Mouse (Mus musculus) liver, postnatal 0 days (tissue): Measurements from ENCODE around the gene Gucy2d. TPM values are rescaled to one million over a fixed set of nuclear protein-coding genes. Genes with fewer than 3 reads are reported as not detected.
A peak's percentile ranks its signal among the peaks of the same experiment; 100 is the strongest.

ENCODE experiments used
- ATAC-seq: fragments of 200-750 bp; cut with Nextera tagmentation; 2 replicates; pipeline ENCODE4 v1.8.0; 2017; ENCODE audit warnings: mild to moderate bottlenecking, moderate library complexity
- DNase-seq: peaks from one replicate; pipeline ENCODE4 v3.0.0-alpha.2; 2016
- H3K27ac ChIP-seq: fragments of 300-500 bp; sonication (generic); 2 replicates; pipeline ENCODE4 v1.5.1; 2014; ENCODE audit warnings: antibody characterized with exemption, moderate library complexity, mild to moderate bottlenecking, low read depth
- H3K27me3 ChIP-seq: fragments of 300-500 bp; sonication (generic); 2 replicates; pipeline ENCODE4 v1.6.1; 2014; ENCODE audit warnings: low read length, control low read depth, mixed read lengths; ENCODE audit not compliant: insufficient read depth
- H3K36me3 ChIP-seq: fragments of 300-500 bp; sonication (generic); replicated peaks from 2 replicates; pipeline ENCODE4 v1.6.1; 2014; ENCODE audit warnings: mild to moderate bottlenecking, control low read depth, low read length, moderate library complexity, mixed read lengths; ENCODE audit not compliant: insufficient read depth
- H3K4me1 ChIP-seq: fragments of 300-500 bp; sonication (generic); 2 replicates; pipeline ENCODE4 v1.6.1; 2014; ENCODE audit warnings: antibody characterized with exemption, mild to moderate bottlenecking, control low read depth; ENCODE audit not compliant: insufficient read depth
- H3K4me2 ChIP-seq: fragments of 300-500 bp; sonication (generic); 2 replicates; pipeline ENCODE4 v1.6.1; 2014; ENCODE audit warnings: low read depth, mild to moderate bottlenecking, low read length, moderate library complexity, mixed read lengths
- H3K4me3 ChIP-seq: fragments of 300-500 bp; sonication (generic); 2 replicates; pipeline ENCODE4 v1.5.1; 2014; ENCODE audit warnings: low read depth, low read length
- H3K9ac ChIP-seq: fragments of 300-500 bp; sonication (generic); replicated peaks from 2 replicates; pipeline ENCODE4 v1.6.1; 2014; ENCODE audit warnings: mild to moderate bottlenecking, moderate library complexity
- H3K9me3 ChIP-seq: fragments of 300-500 bp; sonication (generic); 2 replicates; pipeline ENCODE4 v1.6.1; 2016; ENCODE audit warnings: mild to moderate bottlenecking, control low read depth, low read length, mixed read lengths
- CTCF ChIP-seq: sonication (generic); IDR thresholded peaks from 2 replicates; pipeline ENCODE4 v1.5.1; 2016; ENCODE audit warnings: antibody characterized with exemption, low read depth
- EP300 ChIP-seq: IDR thresholded peaks from 2 replicates; pipeline ENCODE4 v1.6.1; 2016; ENCODE audit warnings: antibody characterized with exemption, low read depth, mild to moderate bottlenecking
- WGBS: fragments of 180-500 bp; shearing (Covaris S2); extraction: QIAGEN DNeasy Blood & Tissue Kit; methylation state at CpG from one replicate; pipeline ENCODE4 v1.1.7; 2014; ENCODE audit not compliant: insufficient replicate concordance; 5-methylcytosine and 5-hydroxymethylcytosine counted together
- polyA plus RNA-seq: library from polyadenylated mRNA; unstranded; fragments of >200 nt; fragmentation: Nextera tagmentation; extraction: Ambion mirVana; gene quantifications from 2 replicates; pipeline ENCODE4 v1.2.1, GENCODE M21; 2015

The Gucy2d gene
- polyA plus RNA-seq, 1 experiment from 2014 or later, result not detected

- H3K4me2 ChIP-seq, result no peak overlapping the region
- ATAC-seq (peak; percentile 75), DNase-seq (peak; percentile 82)
- H3K27me3 ChIP-seq, result 0 out of 2 replicates have a peak, but pooled peaks cover 4% of the 10 kb centered on the region
- 21% methylated on average over 9 of the region's 9 CpGs for WGBS
- no peaks in the 10 kb centered on the region for H3K9me3 ChIP-seq
- no peaks in the 10 kb centered on the region; the same call in 1 of the 2 replicates for H3K4me1 ChIP-seq
- no peak overlapping the region for H3K4me3 ChIP-seq
- peak; percentile 97 for TF ChIP-seq CTCF
- TF ChIP-seq EP300, result no peak
- H3K36me3 ChIP-seq, result no peaks in the 10 kb centered on the region
- no peak overlapping the region for H3K9ac ChIP-seq
- no peak overlapping the region for H3K27ac ChIP-seq
Observed at GRCm38 (mm10) chr7:98481066-98481734, 41.0 kb downstream of the Gucy2d start.

- DNase-seq, result no peak
- Histone ChIP-seq H3K27me3 (0 out of 2 replicates have a peak, but pooled peaks cover 4% of the 10 kb centered on the region), H3K36me3 (no peaks in the 10 kb centered on the region), H3K9ac (no peak overlapping the region), H3K4me3 (no peak overlapping the region), H3K27ac (no peak overlapping the region), H3K4me1 (no peaks in the 10 kb centered on the region; the same call in 1 of the 2 replicates), H3K9me3 (no peaks in the 10 kb centered on the region), H3K4me2 (no peak overlapping the region)
- TF ChIP-seq EP300 (no peak), CTCF (no peak)
- 72% methylated on average over 8 of the region's 8 CpGs for WGBS
- ATAC-seq, result no peak
Observed at GRCm38 (mm10) chr7:98481861-98482260, 41.6 kb downstream of the Gucy2d start.

GRCm38 (mm10) chr7:98482551-98483267, 42.5 kb downstream of the Gucy2d start:
- Histone ChIP-seq H3K27ac (peak overlapping the region; percentile 66), H3K27me3 (0 out of 2 replicates have a peak, but pooled peaks cover 4% of the 10 kb centered on the region), H3K4me1 (no peaks in the 10 kb centered on the region; the same call in 1 of the 2 replicates), H3K9ac (no peak overlapping the region; the same call in 1 of the 2 replicates), H3K4me3 (no peak overlapping the region), H3K4me2 (peak overlapping the region; percentile 6; the same call in 1 of the 2 replicates), H3K9me3 (no peaks in the 10 kb centered on the region), H3K36me3 (no peaks in the 10 kb centered on the region)
- ATAC-seq, result peak; percentile 26; the same call in 1 of the 2 replicates
- TF ChIP-seq EP300 (no peak), CTCF (no peak)
- DNase-seq, result no peak
- 56% methylated on average over 12 of the region's 12 CpGs for WGBS

GRCm38 (mm10) chr7:98483268-98483607, 43.0 kb downstream of the Gucy2d start:
- H3K27ac ChIP-seq, result peak overlapping the region; percentile 66
- peak overlapping the region; percentile 6; the same call in 1 of the 2 replicates for H3K4me2 ChIP-seq
- WGBS, result 34% methylated on average over 8 of the region's 8 CpGs
- no peaks in the 10 kb centered on the region for H3K36me3 ChIP-seq
- TF ChIP-seq CTCF (no peak), EP300 (no peak)
- H3K27me3 ChIP-seq, result 0 out of 2 replicates have a peak, but pooled peaks cover 4% of the 10 kb centered on the region
- no peaks in the 10 kb centered on the region; the same call in 1 of the 2 replicates for H3K4me1 ChIP-seq
- no peak overlapping the region; the same call in 1 of the 2 replicates for H3K9ac ChIP-seq
- H3K9me3 ChIP-seq, result no peaks in the 10 kb centered on the region
- H3K4me3 ChIP-seq, result no peak overlapping the region
- ATAC-seq, result no peak
- no peak for DNase-seq

GRCm38 (mm10) chr7:98484878-98485277, 44.7 kb downstream of the Gucy2d start:
- Histone ChIP-seq H3K36me3 (no peaks in the 10 kb centered on the region), H3K27me3 (peaks cover 12% of the 10 kb centered on the region; the same call in 1 of the 2 replicates), H3K9ac (no peak overlapping the region), H3K4me2 (no peak overlapping the region), H3K9me3 (no peaks in the 10 kb centered on the region), H3K4me1 (peaks cover 7% of the 10 kb centered on the region), H3K4me3 (no peak overlapping the region), H3K27ac (no peak overlapping the region)
- DNase-seq (no peak), ATAC-seq (no peak)
- no peak for TF ChIP-seq CTCF
- TF ChIP-seq EP300, result no peak
- WGBS, result 81% methylated on average over 3 of the region's 3 CpGs

GRCm38 (mm10) chr7:98485508-98485907, 45.3 kb downstream of the Gucy2d start:
- Histone ChIP-seq H3K27ac (no peak overlapping the region), H3K27me3 (peaks cover 17% of the 10 kb centered on the region; the same call in 1 of the 2 replicates), H3K4me3 (no peak overlapping the region), H3K9me3 (no peaks in the 10 kb centered on the region), H3K4me2 (no peak overlapping the region), H3K4me1 (peaks cover 10% of the 10 kb centered on the region), H3K36me3 (no peaks in the 10 kb centered on the region), H3K9ac (no peak overlapping the region)
- ATAC-seq (no peak), DNase-seq (no peak)
- TF ChIP-seq EP300, result no peak
- TF ChIP-seq CTCF, result no peak
- 51% methylated on average over 4 of the region's 4 CpGs for WGBS
